Mouse (Mus musculus): ENCODE data around the gene Hp1bp3. TPM values are rescaled to one million over a fixed set of nuclear protein-coding genes. Genes with fewer than 3 reads are reported as not detected.

The Hp1bp3 gene
- polyA plus RNA-seq, 2 experiments, result 34.7 to 36.1 TPM

DNA sequence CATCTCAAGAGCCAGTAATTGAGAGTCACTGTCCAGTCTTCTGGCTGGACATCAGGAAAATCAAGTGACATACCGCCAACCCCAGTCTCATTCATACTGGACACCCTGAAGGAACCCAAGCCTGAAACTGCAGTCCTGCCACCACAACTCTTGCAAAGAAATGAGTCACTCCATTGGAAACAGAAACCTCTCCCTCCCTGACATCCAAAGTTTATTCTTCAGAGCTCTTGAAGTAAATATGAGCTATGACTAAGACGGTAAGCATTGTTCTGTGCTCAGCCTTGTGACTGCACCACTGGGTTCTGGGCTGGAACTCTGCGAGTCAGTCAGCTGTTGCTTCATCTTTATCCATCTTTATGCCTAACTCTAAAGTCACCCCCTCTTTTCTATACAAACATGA is 2.2 kb upstream of the Hp1bp3 start:
- Histone ChIP-seq H3K4me3 (ENCODE audit: insufficient read depth in 1 of 2, low read depth in 2 of 2, low read length in 2 of 2) (no peak overlapping the region), H3K27me3 (ENCODE audit: control insufficient read depth, insufficient read depth, low read length) (no peaks in the 10 kb centered on the region), H3K4me1 (replicated peaks; ENCODE audit: control insufficient read depth in 2 of 2, insufficient read depth in 2 of 2, low read length in 1 of 2) (peaks cover 3 to 13% of the 10 kb centered on the region in 2 experiments), H3K27ac (no peak overlapping the region), H3K4me2 (ENCODE audit: low read depth) (no peak overlapping the region), H3K9ac (replicated peaks) (no peak overlapping the region), H3K36me3 (replicated peaks; ENCODE audit: control insufficient read depth, insufficient read depth, low read depth) (no peaks in the 10 kb centered on the region), H3K9me3 (ENCODE audit: control insufficient read depth, low read length) (no peaks in the 10 kb centered on the region)
- DNase-seq (ENCODE audit: low read depth in 3 of 3, low spot score in 3 of 3), result peak in 1 of 3 experiments; percentile 13
- WGBS (ENCODE audit: insufficient replicate concordance), result 69% methylated on average over 3 of the region's 3 CpGs
- no peak for ATAC-seq (ENCODE audit: insufficient read depth)
- TF ChIP-seq EP300 (IDR thresholded peaks at IDR 0.05; ENCODE audit: low read depth) (no peak), CTCF (IDR thresholded peaks at IDR 0.05; ENCODE audit: low read depth) (no peak)

DNA sequence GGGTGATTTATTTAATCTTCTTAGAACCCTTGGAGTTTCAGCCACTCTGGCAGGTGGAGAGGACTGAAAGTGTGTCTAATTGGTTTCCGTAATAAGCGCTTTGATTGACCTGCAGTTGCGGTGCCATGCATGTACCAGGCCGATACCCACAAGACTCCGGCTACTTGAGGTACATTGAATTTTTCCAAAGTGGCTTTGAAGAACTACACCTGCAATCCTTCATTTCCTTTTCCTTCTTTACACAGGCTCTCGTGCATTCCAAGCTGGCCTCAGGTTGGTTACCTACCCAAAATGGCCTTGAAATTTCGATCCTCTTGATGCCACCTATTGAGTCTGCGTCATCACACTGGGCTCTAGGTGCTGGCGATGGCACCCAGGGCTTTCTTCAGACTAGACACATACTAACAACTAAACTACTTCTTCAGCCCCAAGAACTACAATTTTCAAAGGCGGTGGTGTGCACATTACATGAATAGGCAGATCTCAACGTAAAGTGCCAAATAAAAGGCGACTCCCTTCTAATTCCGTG is 361 bp upstream of the Hp1bp3 start:
- TF ChIP-seq EP300 (IDR thresholded peaks at IDR 0.05; ENCODE audit: low read depth), result no peak
- TF ChIP-seq CTCF (IDR thresholded peaks at IDR 0.05; ENCODE audit: low read depth), result no peak
- Histone ChIP-seq H3K9me3 (ENCODE audit: control insufficient read depth, low read length) (no peaks in the 10 kb centered on the region), H3K9ac (replicated peaks) (peak overlapping the region; percentile 94), H3K27ac (peak overlapping the region; percentile 73), H3K36me3 (replicated peaks; ENCODE audit: control insufficient read depth, insufficient read depth, low read depth) (peaks cover 5% of the 10 kb centered on the region), H3K4me3 (ENCODE audit: insufficient read depth in 1 of 2, low read depth in 2 of 2, low read length in 2 of 2) (peak overlapping the region; percentile 82 to 95), H3K4me2 (ENCODE audit: low read depth) (peak overlapping the region; percentile 87), H3K4me1 (replicated peaks; ENCODE audit: control insufficient read depth in 2 of 2, insufficient read depth in 2 of 2, low read length in 1 of 2) (peaks cover 19 to 27% of the 10 kb centered on the region in 2 experiments), H3K27me3 (ENCODE audit: control insufficient read depth, insufficient read depth, low read length) (no peaks in the 10 kb centered on the region)
- 47% methylated on average over 13 of the region's 13 CpGs for WGBS (ENCODE audit: insufficient replicate concordance)
- ATAC-seq (ENCODE audit: insufficient read depth) (no peak), DNase-seq (ENCODE audit: low read depth in 3 of 3, low spot score in 3 of 3) (no peak)

DNA sequence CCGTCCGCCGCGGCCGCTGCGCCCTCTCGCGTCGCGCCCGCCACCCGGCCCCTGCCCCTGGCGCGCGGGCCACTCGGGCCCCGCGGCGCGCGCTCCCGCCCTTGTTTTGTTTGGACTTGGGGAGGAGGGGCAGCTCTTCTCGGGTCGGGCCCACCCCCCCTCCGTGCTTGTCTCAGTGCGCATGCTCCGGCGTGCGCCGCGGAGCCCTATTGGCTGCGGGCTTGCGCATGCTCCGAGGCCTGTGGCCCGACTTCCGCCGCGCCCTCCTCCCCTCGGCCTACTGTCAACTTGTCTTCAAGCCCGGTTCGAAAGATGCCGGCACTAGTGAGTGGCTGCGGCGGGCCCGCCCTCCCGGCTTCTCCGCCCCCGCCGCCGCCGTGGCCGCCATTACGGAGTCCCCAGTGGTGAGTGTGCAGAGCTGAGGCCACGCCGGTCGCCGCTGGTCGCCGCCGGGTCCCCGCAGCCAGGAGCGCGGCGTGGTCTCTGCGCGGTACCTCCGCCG is 846 bp downstream of the Hp1bp3 start:
- ATAC-seq (ENCODE audit: insufficient read depth), result peak; percentile 94
- peaks cover 24 to 34% of the 10 kb centered on the region in 2 experiments for H3K4me1 ChIP-seq (replicated peaks; ENCODE audit: control insufficient read depth in 2 of 2, insufficient read depth in 2 of 2, low read length in 1 of 2)

DNA sequence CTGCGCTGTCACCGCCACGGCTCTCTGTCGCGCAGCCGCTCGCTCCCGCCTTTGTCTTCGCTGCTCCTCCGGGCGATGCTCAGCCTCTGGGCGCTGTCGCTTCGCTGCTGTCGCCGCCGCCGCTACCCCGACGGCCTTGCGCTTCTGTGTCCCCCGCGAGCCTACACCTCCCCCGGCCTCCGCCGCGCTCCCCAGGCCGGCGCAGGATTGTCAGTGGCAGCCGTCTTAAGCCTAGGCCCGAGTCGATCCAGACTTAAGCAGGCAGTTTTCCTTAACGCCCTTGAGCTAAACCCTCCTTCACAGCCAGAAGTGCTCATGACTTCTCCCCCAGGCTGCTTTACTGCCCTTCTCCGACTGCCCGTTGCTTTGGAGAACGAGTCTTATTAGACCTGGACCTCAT is 1.3 kb downstream of the Hp1bp3 start:
- no peaks in the 10 kb centered on the region for H3K9me3 ChIP-seq (ENCODE audit: control insufficient read depth, low read length)
- DNase-seq (ENCODE audit: low read depth in 3 of 3, low spot score in 3 of 3) (peak in 1 of 3 experiments; percentile 31), ATAC-seq (ENCODE audit: insufficient read depth) (peak; percentile 36)
- TF ChIP-seq EP300 (IDR thresholded peaks at IDR 0.05; ENCODE audit: low read depth) (no peak), CTCF (IDR thresholded peaks at IDR 0.05; ENCODE audit: low read depth) (no peak)
- H3K4me2 ChIP-seq (ENCODE audit: low read depth), result peak overlapping the region; percentile 86
- H3K36me3 ChIP-seq (replicated peaks; ENCODE audit: control insufficient read depth, insufficient read depth, low read depth), result peaks cover 16% of the 10 kb centered on the region
- H3K9ac ChIP-seq (replicated peaks), result peak overlapping the region; percentile 94
- H3K27ac ChIP-seq, result peak overlapping the region; percentile 80
- H3K4me3 ChIP-seq (ENCODE audit: insufficient read depth in 1 of 2, low read depth in 2 of 2, low read length in 2 of 2), result peak overlapping the region; percentile 82 to 94
- no peaks in the 10 kb centered on the region for H3K27me3 ChIP-seq (ENCODE audit: control insufficient read depth, insufficient read depth, low read length)
- peaks cover 24 to 34% of the 10 kb centered on the region in 2 experiments for H3K4me1 ChIP-seq (replicated peaks; ENCODE audit: control insufficient read depth in 2 of 2, insufficient read depth in 2 of 2, low read length in 1 of 2)
- WGBS (ENCODE audit: insufficient replicate concordance), result under 1% methylated on average over 36 of the region's 36 CpGs

More for the DNA sequence above, 846 bp downstream of the Hp1bp3 start:
- H3K36me3 ChIP-seq (replicated peaks; ENCODE audit: control insufficient read depth, insufficient read depth, low read depth), result peaks cover 11% of the 10 kb centered on the region
- H3K27ac ChIP-seq, result peak overlapping the region; percentile 80
- peak overlapping the region; percentile 94 for H3K9ac ChIP-seq (replicated peaks)
- peak overlapping the region; percentile 87 for H3K4me2 ChIP-seq (ENCODE audit: low read depth)
- TF ChIP-seq CTCF (IDR thresholded peaks at IDR 0.05; ENCODE audit: low read depth) (no peak), EP300 (IDR thresholded peaks at IDR 0.05; ENCODE audit: low read depth) (no peak)
- peak overlapping the region; percentile 82 to 95 for H3K4me3 ChIP-seq (ENCODE audit: insufficient read depth in 1 of 2, low read depth in 2 of 2, low read length in 2 of 2)
- WGBS (ENCODE audit: insufficient replicate concordance), result 0% methylated on average over 53 of the region's 68 CpGs
- H3K9me3 ChIP-seq (ENCODE audit: control insufficient read depth, low read length), result no peaks in the 10 kb centered on the region
- no peaks in the 10 kb centered on the region for H3K27me3 ChIP-seq (ENCODE audit: control insufficient read depth, insufficient read depth, low read length)
- peak; percentile 93 to 95 (median 95) for DNase-seq (ENCODE audit: low read depth in 3 of 3, low spot score in 3 of 3)

DNA sequence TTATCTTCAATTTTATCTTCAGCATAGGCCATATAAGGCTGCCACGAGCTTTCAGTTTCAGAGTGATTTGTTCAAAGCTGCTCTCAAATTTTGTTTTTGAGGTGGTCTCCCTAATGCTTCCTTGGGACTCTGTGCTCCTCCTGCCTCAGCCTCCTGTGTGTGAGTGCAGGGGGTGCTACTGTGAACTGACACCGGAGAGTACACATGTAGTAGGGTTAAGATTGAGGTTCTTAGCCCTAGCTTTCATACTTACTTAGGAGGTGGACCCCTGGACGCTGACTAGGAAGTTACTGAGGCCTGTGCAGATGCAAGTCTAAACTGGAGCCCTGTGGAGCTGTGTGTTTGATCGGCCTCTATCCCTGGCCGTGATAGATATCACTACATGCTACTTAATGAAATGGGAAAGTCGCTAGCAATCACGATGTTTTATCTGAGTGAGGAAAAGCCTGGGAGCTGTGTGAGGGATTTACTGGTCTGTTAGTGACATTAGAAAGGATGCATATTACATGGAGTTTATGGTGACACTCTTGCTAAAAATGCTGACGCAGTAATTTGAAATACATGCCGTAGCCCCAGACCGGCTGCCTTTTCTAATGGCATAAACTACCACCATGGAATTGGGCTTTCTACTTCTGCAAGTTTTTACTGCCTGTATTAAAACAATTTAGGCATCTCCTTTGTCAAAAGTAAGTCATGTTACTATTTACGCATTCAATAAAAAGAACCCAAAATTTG is 2.0 kb downstream of the Hp1bp3 start:
- ATAC-seq (ENCODE audit: insufficient read depth) (no peak), DNase-seq (ENCODE audit: low read depth in 3 of 3, low spot score in 3 of 3) (peak in 1 of 3 experiments; percentile 27)
- 38% methylated on average over 11 of the region's 11 CpGs for WGBS (ENCODE audit: insufficient replicate concordance)
- Histone ChIP-seq H3K4me3 (ENCODE audit: insufficient read depth in 1 of 2, low read depth in 2 of 2, low read length in 2 of 2) (peak overlapping the region; percentile 82 to 94), H3K4me2 (ENCODE audit: low read depth) (peak overlapping the region; percentile 86), H3K9ac (replicated peaks) (peak overlapping the region; percentile 94), H3K27ac (peak overlapping the region; percentile 80), H3K9me3 (ENCODE audit: control insufficient read depth, low read length) (no peaks in the 10 kb centered on the region), H3K4me1 (replicated peaks; ENCODE audit: control insufficient read depth in 2 of 2, insufficient read depth in 2 of 2, low read length in 1 of 2) (peaks cover 24 to 34% of the 10 kb centered on the region in 2 experiments), H3K27me3 (ENCODE audit: control insufficient read depth, insufficient read depth, low read length) (no peaks in the 10 kb centered on the region), H3K36me3 (replicated peaks; ENCODE audit: control insufficient read depth, insufficient read depth, low read depth) (peaks cover 23% of the 10 kb centered on the region)
- TF ChIP-seq CTCF (IDR thresholded peaks at IDR 0.05; ENCODE audit: low read depth) (no peak), EP300 (IDR thresholded peaks at IDR 0.05; ENCODE audit: low read depth) (no peak)

Data from liver, embryonic 14.5 days (tissue).